Mouse (Mus musculus): ENCODE data around the gene Atp10a. TPM values are rescaled to one million over a fixed set of nuclear protein-coding genes. Genes with fewer than 3 reads are reported as not detected.

The Atp10a gene
- polyA plus RNA-seq, 1 experiment from 2014 or later: 1.2 TPM

DNA sequence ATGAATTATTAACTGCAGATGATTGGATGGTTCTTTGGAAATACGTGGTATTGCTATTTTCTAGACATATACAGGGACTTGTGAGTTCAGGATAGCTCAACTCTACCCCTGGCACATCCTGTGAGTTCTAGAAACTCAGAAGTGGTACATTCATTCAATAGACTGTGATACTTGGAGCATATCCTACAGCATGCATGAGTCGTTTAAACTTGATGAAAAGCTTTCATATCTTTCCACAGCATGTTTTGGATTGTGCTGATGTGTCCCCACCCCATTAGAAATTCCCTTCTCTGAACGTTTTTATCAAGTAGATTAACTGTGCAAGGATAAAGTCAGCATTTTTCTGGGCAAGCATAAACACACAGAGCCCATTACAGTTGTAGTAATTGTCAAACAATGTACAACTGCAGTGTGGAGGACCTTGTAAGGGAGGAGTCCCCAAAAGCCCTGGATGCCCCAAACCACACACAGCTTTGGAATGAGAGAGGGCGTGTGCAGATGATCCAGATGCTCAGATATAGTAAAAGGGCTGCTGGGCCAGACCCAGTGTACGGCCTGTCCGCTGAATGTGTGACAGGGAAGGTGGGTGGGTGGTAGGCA is 35.1 kb downstream of the Atp10a start:
- no peak overlapping the region for H3K9ac ChIP-seq
- no peaks in the 10 kb centered on the region for H3K27me3 ChIP-seq (replicated peaks)
- peaks cover 36% of the 10 kb centered on the region for H3K4me1 ChIP-seq
- H3K4me3 ChIP-seq: no peak overlapping the region
- H3K27ac ChIP-seq (replicated peaks): no peak overlapping the region
- no peak overlapping the region for H3K4me2 ChIP-seq
- no peaks in the 10 kb centered on the region for H3K9me3 ChIP-seq
- WGBS: 56% methylated on average over 6 of the region's 6 CpGs
- no peaks in the 10 kb centered on the region for H3K36me3 ChIP-seq
- ATAC-seq (ENCODE audit: extremely low read depth, insufficient number of reproducible peaks, low FRiP score, low TSS enrichment): no peak

DNA sequence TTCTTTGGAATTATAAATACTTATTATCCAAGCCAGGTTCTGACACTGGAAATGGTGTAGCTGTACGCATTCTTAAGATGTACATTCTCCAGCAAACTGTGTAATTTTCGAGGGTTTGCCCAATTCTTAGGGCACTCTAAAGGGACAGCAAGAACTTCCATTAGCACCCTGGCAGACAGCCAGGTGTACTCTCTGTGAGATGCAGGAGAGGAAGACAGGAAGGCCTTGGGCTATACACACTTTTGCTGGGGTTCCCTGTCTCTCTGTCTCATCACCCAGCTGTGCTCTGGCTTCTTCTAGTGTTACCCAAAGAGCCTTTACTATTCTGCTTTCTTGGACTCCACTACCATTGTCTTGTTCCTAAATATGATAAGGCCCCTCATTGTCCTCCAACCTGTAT is 36.7 kb downstream of the Atp10a start:
- Histone ChIP-seq H3K36me3 (no peaks in the 10 kb centered on the region), H3K27me3 (replicated peaks) (no peaks in the 10 kb centered on the region), H3K4me1 (peaks cover 30% of the 10 kb centered on the region), H3K4me3 (no peak overlapping the region), H3K27ac (replicated peaks) (peak overlapping the region; percentile 24; the same call in 1 of the 2 replicates), H3K4me2 (no peak overlapping the region), H3K9me3 (no peaks in the 10 kb centered on the region), H3K9ac (no peak overlapping the region)
- no peak for ATAC-seq (ENCODE audit: extremely low read depth, insufficient number of reproducible peaks, low FRiP score, low TSS enrichment)
- WGBS: 77% methylated on average over 2 of the region's 2 CpGs

- no peaks in the 10 kb centered on the region for H3K36me3 ChIP-seq
- H3K4me1 ChIP-seq: peaks cover 30% of the 10 kb centered on the region
- no peak overlapping the region for H3K4me2 ChIP-seq
- no peak overlapping the region for H3K9ac ChIP-seq
- no peak overlapping the region for H3K4me3 ChIP-seq
- no peaks in the 10 kb centered on the region for H3K27me3 ChIP-seq (replicated peaks)
- no peak for ATAC-seq (ENCODE audit: extremely low read depth, insufficient number of reproducible peaks, low FRiP score, low TSS enrichment)
- peak overlapping the region; percentile 24; the same call in 1 of the 2 replicates for H3K27ac ChIP-seq (replicated peaks)
- WGBS: 50% methylated on average over 3 of the region's 3 CpGs
- no peaks in the 10 kb centered on the region for H3K9me3 ChIP-seq
Observed at GRCm38 (mm10) chr7:58693342-58693741, 37.4 kb downstream of the Atp10a start.

- no peaks in the 10 kb centered on the region for H3K9me3 ChIP-seq
- H3K4me1 ChIP-seq: peaks cover 23% of the 10 kb centered on the region
- 81% methylated on average over 1 of the region's 1 CpGs for WGBS
- no peak overlapping the region for H3K9ac ChIP-seq
- no peak for ATAC-seq (ENCODE audit: extremely low read depth, insufficient number of reproducible peaks, low FRiP score, low TSS enrichment)
- H3K27ac ChIP-seq (replicated peaks): no peak overlapping the region
- no peaks in the 10 kb centered on the region for H3K27me3 ChIP-seq (replicated peaks)
- H3K4me3 ChIP-seq: no peak overlapping the region
- no peak overlapping the region for H3K4me2 ChIP-seq
- no peaks in the 10 kb centered on the region for H3K36me3 ChIP-seq
Observed at GRCm38 (mm10) chr7:58695661-58696060, 39.7 kb downstream of the Atp10a start.

DNA sequence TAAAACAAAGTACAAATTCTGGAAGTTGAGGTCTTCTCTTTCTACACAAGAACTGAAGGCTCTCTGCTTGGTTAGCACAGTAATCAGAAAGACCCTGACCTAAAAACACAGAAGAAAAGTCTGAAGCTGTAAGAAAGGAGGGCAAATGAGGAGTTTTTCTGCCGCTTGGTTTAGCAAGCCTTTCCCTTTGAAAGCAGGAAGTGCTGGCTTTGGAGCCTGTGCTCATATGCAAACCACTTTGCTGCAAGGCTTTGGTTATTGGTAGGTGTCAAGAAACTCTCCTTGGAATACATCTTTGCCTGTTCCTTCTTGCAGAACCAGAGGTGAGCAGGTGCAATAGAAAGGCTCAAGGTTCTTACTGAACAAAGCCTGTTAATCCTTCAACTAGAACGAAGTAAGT is 41.1 kb downstream of the Atp10a start:
- Histone ChIP-seq H3K36me3 (no peaks in the 10 kb centered on the region), H3K9me3 (no peaks in the 10 kb centered on the region), H3K27ac (replicated peaks) (no peak overlapping the region), H3K4me2 (no peak overlapping the region), H3K9ac (no peak overlapping the region), H3K27me3 (replicated peaks) (no peaks in the 10 kb centered on the region), H3K4me1 (peaks cover 15% of the 10 kb centered on the region), H3K4me3 (no peak overlapping the region)
- no peak for ATAC-seq (ENCODE audit: extremely low read depth, insufficient number of reproducible peaks, low FRiP score, low TSS enrichment)
- WGBS: 54% methylated on average over 2 of the region's 2 CpGs

GRCm38 (mm10) chr7:58698738-58699442 is 42.9 kb downstream of the Atp10a start:
- H3K9me3 ChIP-seq: no peaks in the 10 kb centered on the region
- H3K4me1 ChIP-seq: no peaks in the 10 kb centered on the region
- no peak overlapping the region for H3K4me3 ChIP-seq
- H3K36me3 ChIP-seq: no peaks in the 10 kb centered on the region
- H3K27ac ChIP-seq (replicated peaks): no peak overlapping the region
- H3K27me3 ChIP-seq (replicated peaks): no peaks in the 10 kb centered on the region
- ATAC-seq (ENCODE audit: extremely low read depth, insufficient number of reproducible peaks, low FRiP score, low TSS enrichment): no peak
- H3K9ac ChIP-seq: no peak overlapping the region
- 81% methylated on average over 7 of the region's 7 CpGs for WGBS
- H3K4me2 ChIP-seq: no peak overlapping the region

DNA sequence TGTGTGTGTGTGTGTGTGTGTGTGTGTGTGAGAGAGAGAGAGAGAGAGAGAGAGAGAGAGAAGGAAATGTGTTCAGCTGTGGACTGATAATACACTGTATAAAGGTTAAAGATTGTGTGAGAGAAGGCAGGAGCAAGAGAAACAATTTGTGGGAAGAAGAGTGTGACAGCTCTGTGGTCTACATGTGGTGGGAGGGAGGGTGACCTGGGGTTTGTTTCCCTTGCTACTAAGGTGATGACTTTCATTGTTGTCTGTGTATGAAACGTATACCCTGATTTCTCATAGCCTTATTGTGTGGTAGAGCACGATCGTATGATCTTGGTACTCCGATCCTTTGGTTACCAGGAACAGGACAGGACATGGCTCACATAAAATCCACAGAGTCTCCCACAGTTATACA is 45.3 kb downstream of the Atp10a start:
- no peak overlapping the region for H3K4me2 ChIP-seq
- WGBS: 81% methylated on average over 4 of the region's 4 CpGs
- H3K27ac ChIP-seq (replicated peaks): no peak overlapping the region
- no peaks in the 10 kb centered on the region for H3K9me3 ChIP-seq
- no peaks in the 10 kb centered on the region for H3K4me1 ChIP-seq
- ATAC-seq (ENCODE audit: extremely low read depth, insufficient number of reproducible peaks, low FRiP score, low TSS enrichment): no peak
- no peaks in the 10 kb centered on the region for H3K36me3 ChIP-seq
- H3K4me3 ChIP-seq: no peak overlapping the region
- no peak overlapping the region for H3K9ac ChIP-seq
- no peaks in the 10 kb centered on the region for H3K27me3 ChIP-seq (replicated peaks)

- Histone ChIP-seq H3K4me2 (no peak overlapping the region), H3K27me3 (replicated peaks) (no peaks in the 10 kb centered on the region), H3K36me3 (no peaks in the 10 kb centered on the region), H3K4me1 (no peaks in the 10 kb centered on the region), H3K9ac (no peak overlapping the region), H3K9me3 (no peaks in the 10 kb centered on the region), H3K4me3 (no peak overlapping the region), H3K27ac (replicated peaks) (no peak overlapping the region)
- ATAC-seq (ENCODE audit: extremely low read depth, insufficient number of reproducible peaks, low FRiP score, low TSS enrichment): no peak
- WGBS: 81% methylated on average over 3 of the region's 3 CpGs
Observed at GRCm38 (mm10) chr7:58705158-58705557, 49.2 kb downstream of the Atp10a start.

DNA sequence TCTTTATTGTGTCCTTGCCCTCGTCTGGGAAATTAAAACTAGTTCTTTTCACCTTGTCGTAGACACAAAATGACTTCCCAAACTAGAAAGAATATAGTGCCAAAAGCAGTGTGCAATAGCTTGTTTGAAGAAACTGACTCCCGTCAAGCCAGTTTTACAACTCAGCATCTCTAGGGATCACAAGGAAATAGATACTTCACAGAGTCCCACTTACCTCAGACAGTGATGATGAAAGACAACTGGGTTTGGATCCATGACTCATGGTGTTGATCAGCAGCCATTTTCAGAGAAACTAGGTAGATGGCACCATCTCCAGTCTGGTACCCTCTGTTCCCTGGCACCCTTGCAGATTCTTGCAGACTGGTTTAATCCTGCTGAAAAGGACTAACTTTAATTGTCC is 53.3 kb downstream of the Atp10a start:
- WGBS: 78% methylated on average over 3 of the region's 3 CpGs
- H3K4me2 ChIP-seq: no peak overlapping the region

GRCm38 (mm10) chr7:58710312-58710711 is 54.3 kb downstream of the Atp10a start:
- Histone ChIP-seq H3K36me3 (no peaks in the 10 kb centered on the region), H3K4me2 (no peak overlapping the region), H3K27me3 (replicated peaks) (no peaks in the 10 kb centered on the region), H3K9ac (no peak overlapping the region), H3K4me1 (peaks cover 11% of the 10 kb centered on the region), H3K4me3 (no peak overlapping the region), H3K9me3 (no peaks in the 10 kb centered on the region), H3K27ac (replicated peaks) (no peak overlapping the region)
- 73% methylated on average over 1 of the region's 1 CpGs for WGBS
- ATAC-seq (ENCODE audit: extremely low read depth, insufficient number of reproducible peaks, low FRiP score, low TSS enrichment): no peak

More for the DNA sequence above, 53.3 kb downstream of the Atp10a start:
- Histone ChIP-seq H3K4me3 (no peak overlapping the region), H3K27ac (replicated peaks) (no peak overlapping the region), H3K27me3 (replicated peaks) (no peaks in the 10 kb centered on the region), H3K4me1 (peaks cover 6% of the 10 kb centered on the region), H3K36me3 (no peaks in the 10 kb centered on the region), H3K9ac (no peak overlapping the region), H3K9me3 (no peaks in the 10 kb centered on the region)
- no peak for ATAC-seq (ENCODE audit: extremely low read depth, insufficient number of reproducible peaks, low FRiP score, low TSS enrichment)

DNA sequence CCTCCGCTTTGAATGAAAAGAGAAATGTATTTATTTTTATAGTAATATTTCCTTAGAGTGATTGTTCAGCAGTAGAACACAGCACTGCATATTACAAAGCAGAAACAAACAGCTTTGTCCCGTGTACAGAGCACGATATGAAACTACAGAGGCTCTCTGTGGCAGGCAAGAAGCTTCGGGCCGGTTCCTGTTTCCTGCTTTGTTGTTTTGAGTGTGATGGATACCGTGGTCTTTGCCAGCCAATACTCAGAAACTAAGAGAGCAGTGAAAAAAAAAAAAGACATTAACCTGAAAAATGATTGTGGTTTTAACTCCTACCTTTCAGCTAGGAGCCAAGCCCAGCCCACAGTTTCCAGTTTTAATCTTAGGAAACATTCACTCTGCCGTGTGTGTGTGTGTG is 55.8 kb downstream of the Atp10a start:
- no peak overlapping the region for H3K4me2 ChIP-seq
- no peak for ATAC-seq (ENCODE audit: extremely low read depth, insufficient number of reproducible peaks, low FRiP score, low TSS enrichment)
- WGBS: 78% methylated on average over 7 of the region's 7 CpGs
- no peak overlapping the region for H3K4me3 ChIP-seq
- H3K9me3 ChIP-seq: no peaks in the 10 kb centered on the region
- H3K9ac ChIP-seq: no peak overlapping the region
- H3K27ac ChIP-seq (replicated peaks): no peak overlapping the region
- H3K4me1 ChIP-seq: peaks cover 21% of the 10 kb centered on the region
- H3K27me3 ChIP-seq (replicated peaks): no peaks in the 10 kb centered on the region
- no peaks in the 10 kb centered on the region for H3K36me3 ChIP-seq

DNA sequence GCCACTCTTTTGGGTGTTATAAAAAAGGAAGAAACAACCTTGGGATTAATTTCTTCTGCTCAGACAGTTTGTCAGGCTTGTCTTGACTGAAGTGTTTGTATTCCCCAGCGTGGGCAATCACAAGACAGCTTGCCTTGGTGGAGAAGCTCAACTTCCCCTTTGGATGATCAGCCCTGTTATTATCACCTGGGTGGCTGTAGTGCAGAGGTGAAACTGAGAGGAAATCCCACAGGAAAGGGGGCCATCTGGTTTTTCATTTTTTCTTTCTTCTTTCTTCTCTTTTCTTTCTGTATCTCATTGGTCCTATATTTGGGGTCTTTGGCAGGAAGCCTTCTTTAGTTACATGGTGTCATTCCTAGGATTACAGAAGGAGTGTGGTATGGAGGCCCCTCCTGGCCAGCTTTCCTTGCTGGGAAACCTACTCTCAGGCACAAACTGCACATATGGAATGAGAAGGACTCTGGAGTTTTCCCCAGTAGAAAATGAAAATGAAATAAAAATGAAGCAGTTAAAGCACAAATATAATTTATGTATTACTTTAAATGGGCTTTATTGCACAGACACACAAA is 59.7 kb downstream of the Atp10a start:
- H3K27me3 ChIP-seq (replicated peaks): no peaks in the 10 kb centered on the region
- WGBS: 41% methylated on average over 1 of the region's 1 CpGs
- no peaks in the 10 kb centered on the region for H3K36me3 ChIP-seq
- H3K4me2 ChIP-seq: no peak overlapping the region
- no peak overlapping the region; the same call in 1 of the 2 replicates for H3K27ac ChIP-seq (replicated peaks)
- no peaks in the 10 kb centered on the region for H3K9me3 ChIP-seq
- no peak for ATAC-seq (ENCODE audit: extremely low read depth, insufficient number of reproducible peaks, low FRiP score, low TSS enrichment)
- no peak overlapping the region for H3K4me3 ChIP-seq
- H3K9ac ChIP-seq: no peak overlapping the region
- peaks cover 33% of the 10 kb centered on the region for H3K4me1 ChIP-seq
